Mouse (Mus musculus) cerebellum, postnatal 14 days (tissue): Measurements from ENCODE around the gene Mogat1.
"Not testable (repeated sequence)": the region's sequence is repeated elsewhere in the genome, so short reads cannot be mapped to it uniquely, and the experiment has no call there.

Experiments
- DNase-seq, 2 experiments: peaks; one replicate each; pipeline ENCODE4 v3.0.0; 2021; ENCODE audit warnings: mixed read lengths in 2 of 2

Gene Mogat1

DNA sequence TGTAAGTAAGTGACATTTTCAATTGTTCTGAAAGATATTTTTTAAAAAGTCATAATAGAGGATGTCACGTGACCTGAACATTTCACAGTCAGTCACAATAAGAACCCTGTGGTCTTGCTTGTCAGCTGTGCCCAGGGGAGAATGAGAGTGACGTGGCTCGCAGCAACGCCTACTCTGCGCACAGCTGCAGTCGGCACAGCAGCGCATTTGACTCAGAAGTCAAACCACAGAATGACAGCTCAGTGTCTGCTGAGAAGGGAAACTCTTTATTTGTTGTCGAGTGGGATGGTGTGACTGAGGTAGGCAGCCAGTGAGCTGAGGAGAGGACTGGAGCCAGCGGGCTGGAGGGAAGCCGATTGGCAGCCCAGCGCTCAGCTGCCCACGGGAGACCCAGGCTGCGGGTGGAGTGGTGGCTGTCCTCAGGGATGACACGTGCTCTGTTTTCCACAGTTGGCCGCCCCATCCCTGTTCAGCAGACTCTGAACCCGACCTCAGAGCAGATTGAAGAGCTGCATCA, 26.8 kb downstream of the Mogat1 start:
- DNase-seq, result peak; percentile 74 to 76

- no peak for DNase-seq
Measured at GRCm38 (mm10) chr1:78538396-78538795, 27.6 kb downstream of the Mogat1 start.

DNA sequence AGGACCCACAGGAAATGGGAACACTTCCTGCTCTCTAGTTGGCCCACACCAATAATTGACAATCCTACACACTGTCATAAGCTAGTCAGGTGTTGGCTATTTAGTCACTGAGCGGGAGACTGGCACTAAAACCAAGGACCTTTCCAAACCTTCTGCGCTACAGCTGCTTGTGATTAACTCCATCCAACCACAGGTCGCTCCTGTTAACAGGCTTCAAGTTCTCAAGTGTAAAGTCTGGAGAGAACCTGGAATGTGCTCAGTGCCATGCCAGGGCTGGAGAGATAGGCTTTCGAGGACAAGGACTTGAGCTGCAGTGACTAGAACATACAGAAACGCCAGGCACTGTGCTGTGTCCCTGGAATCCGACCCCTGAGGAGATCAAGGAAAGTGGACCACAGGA, 28.4 kb downstream of the Mogat1 start:
- no peak for DNase-seq

DNA sequence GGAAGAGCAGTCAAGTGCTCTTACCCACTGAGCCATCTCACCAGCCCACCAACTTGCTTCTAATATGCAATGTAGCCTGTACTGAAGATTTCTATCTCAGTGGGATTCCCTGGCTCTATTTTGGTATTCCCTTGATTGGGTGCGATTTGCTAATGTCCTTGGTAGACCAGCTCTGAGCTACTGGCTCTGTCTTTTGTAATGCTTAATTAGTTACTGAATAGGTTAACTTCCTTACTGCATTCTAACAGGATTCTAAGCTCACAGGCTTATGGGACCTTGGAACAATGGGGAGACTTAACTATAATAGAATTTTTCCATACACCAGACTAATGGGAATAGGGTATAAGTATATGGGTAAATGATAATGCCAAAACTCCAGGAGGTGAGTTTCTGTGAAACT, 32.8 kb downstream of the Mogat1 start:
- not testable (repeated sequence) for DNase-seq

DNA sequence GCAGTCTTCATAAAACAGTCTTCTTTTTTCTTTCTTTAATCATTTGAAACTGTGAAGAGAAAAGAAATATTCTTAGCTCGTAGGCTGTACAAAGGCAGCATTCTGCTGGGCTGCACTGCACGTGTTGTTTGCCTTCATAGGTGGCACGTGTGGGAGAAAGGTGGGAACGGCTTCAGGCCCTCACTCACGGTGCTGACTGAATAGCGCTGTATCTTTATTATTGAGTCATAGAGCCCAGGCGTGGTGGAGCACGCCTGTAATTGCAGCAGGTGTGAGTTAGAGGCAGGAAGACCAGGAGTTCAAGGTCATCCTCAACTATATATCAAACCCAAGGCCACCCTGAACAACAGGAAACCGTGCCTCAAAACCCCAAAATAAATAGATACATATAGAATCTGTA, 35.5 kb downstream of the Mogat1 start:
- no peak for DNase-seq

GRCm38 (mm10) chr1:78548961-78549360, 38.2 kb downstream of the Mogat1 start:
- DNase-seq, result no peak

DNA sequence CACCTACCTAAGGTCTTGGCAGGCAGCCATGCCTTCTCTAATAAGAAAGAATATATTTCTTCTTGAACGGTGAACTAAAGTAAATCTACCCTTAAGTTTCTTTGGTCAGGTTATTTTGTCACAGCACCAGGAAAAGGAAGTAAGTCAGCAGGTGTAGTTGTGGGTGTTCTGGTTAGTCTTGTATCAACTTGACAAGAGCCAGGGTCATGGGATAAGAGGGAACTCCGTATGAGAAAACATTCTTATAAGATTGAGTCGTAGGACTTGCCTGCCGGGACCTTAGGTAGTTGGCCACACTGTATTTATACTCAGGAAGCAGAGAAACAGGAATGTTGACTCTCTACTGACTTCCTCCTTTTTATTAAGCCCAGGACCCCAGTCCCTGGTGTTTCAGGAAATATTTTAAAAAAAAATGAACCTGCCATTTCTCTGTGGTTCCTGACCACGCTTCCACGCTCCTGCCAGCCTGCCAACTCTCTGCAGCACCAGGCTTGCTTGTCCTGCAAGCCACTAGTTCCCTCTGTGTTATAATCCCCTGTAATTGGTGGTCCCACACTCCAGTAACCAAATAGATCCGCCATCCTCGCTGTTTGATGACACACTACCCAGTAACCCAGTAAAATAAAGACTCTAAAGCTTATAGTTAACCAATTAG, 43.3 kb downstream of the Mogat1 start:
- DNase-seq, result no peak

GRCm38 (mm10) chr1:78566963-78567362, 56.2 kb downstream of the Mogat1 start:
- DNase-seq, result no peak

DNA sequence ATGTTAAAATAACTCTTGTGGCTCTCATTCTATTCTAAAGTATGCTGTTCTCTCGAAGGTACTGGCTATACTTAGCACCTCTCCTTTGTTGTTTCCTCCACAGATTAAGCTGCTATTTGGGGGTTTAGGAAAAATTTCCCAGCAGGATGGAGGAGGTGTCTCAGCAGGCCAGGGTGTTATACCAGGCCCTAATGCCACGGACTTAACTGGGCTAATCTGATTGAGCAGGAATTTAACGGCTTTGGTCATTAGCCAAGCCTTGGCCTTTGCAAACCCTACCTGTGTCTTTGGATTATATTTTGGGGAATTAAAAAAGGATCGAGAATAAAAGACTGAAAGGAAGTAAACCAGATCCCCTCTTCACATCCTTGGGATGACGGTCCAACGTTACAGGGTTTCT, 56.6 kb downstream of the Mogat1 start:
- peak in 1 of 2 experiments; percentile 13 for DNase-seq

GRCm38 (mm10) chr1:78567834-78568507, 57.2 kb downstream of the Mogat1 start:
- peak; percentile 59 to 60 for DNase-seq

- DNase-seq, result no peak
Measured at GRCm38 (mm10) chr1:78569617-78570016, 58.8 kb downstream of the Mogat1 start.

DNA sequence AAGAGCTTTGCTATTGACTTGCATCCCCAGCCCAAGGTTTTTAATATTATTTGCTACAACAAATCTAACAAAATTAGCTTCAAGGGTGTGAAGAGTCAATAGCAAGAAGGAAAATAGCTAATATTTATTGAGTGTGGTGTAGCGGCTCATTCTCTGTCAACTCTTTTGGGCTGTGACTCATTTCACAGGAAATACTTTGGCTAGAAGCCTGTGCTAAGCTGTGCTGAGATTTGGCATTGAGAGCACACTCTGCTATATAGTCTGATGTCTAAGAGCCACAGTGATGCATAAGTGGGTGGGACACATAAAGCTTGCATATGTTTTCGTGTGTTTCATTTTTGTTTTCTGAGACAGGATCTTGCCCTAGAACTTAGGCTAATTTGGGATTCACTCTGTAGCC, 74.3 kb downstream of the Mogat1 start:
- DNase-seq, result no peak

GRCm38 (mm10) chr1:78586986-78587385, 76.2 kb downstream of the Mogat1 start:
- no peak for DNase-seq
